Mouse (Mus musculus) midbrain, embryonic 13.5 days (tissue): Measurements from ENCODE around the gene Sorcs3. TPM values are rescaled to one million over a fixed set of nuclear protein-coding genes. Genes with fewer than 3 reads are reported as not detected.

Experiments
- ATAC-seq: fragments of 200-750 bp; cut with Nextera tagmentation; 2 replicates; pipeline ENCODE4 v1.8.0; 2017; ENCODE audit warnings: mild to moderate bottlenecking, moderate TSS enrichment, moderate library complexity
- H3K27ac ChIP-seq: fragments of 300-500 bp; sonication (generic); 2 replicates; pipeline ENCODE4 v1.5.1; 2015; ENCODE audit warnings: inconsistent platforms, mild to moderate bottlenecking, moderate library complexity
- H3K27me3 ChIP-seq: fragments of 300-500 bp; sonication (generic); 2 replicates; pipeline ENCODE4 v1.6.1; 2015; ENCODE audit warnings: mild to moderate bottlenecking, inconsistent platforms
- H3K36me3 ChIP-seq: fragments of 300-500 bp; sonication (generic); 2 replicates; pipeline ENCODE4 v1.6.1; 2015; ENCODE audit warnings: mild to moderate bottlenecking, inconsistent platforms
- H3K4me1 ChIP-seq: fragments of 300-500 bp; sonication (generic); replicated peaks from 2 replicates; pipeline ENCODE4 v1.6.1; 2015; ENCODE audit warnings: inconsistent platforms
- H3K4me2 ChIP-seq: fragments of 300-500 bp; sonication (generic); replicated peaks from 2 replicates; pipeline ENCODE4 v1.6.1; 2015; ENCODE audit warnings: moderate library complexity, mild to moderate bottlenecking, inconsistent platforms
- H3K4me3 ChIP-seq: fragments of 300-500 bp; sonication (generic); replicated peaks from 2 replicates; pipeline ENCODE4 v1.5.1; 2015; ENCODE audit warnings: mild to moderate bottlenecking, inconsistent platforms
- H3K9ac ChIP-seq: fragments of 300-500 bp; sonication (generic); replicated peaks from 2 replicates; pipeline ENCODE4 v1.6.1; 2015; ENCODE audit warnings: mild to moderate bottlenecking, inconsistent platforms
- H3K9me3 ChIP-seq: fragments of 300-500 bp; sonication (generic); 2 replicates; pipeline ENCODE4 v1.6.1; 2016; ENCODE audit warnings: mild to moderate bottlenecking, inconsistent platforms
- WGBS: fragments of 180-500 bp; shearing (Covaris S2); methylation state at CpG from one replicate; pipeline ENCODE4 v1.1.7; 2015; 5-methylcytosine and 5-hydroxymethylcytosine counted together
- polyA plus RNA-seq: library from polyadenylated mRNA; unstranded; fragments of >200 nt; fragmentation: Nextera tagmentation; extraction: Ambion mirVana; gene quantifications from 2 replicates; pipeline ENCODE4 v1.2.1, GENCODE M21; 2015

Sorcs3 gene
- polyA plus RNA-seq, 1 experiment from 2014 or later = 11.8 TPM

GRCm38 (mm10) chr19:48294251-48294650 lies 88.4 kb downstream of the Sorcs3 start:
- Histone ChIP-seq H3K4me3 (no peak overlapping the region), H3K9ac (no peak overlapping the region), H3K36me3 (no peaks in the 10 kb centered on the region), H3K27ac (no peak overlapping the region), H3K4me1 (no peaks in the 10 kb centered on the region), H3K9me3 (no peaks in the 10 kb centered on the region), H3K4me2 (no peak overlapping the region), H3K27me3 (no peaks in the 10 kb centered on the region)
- ATAC-seq = no peak
- 100% methylated on average over 2 of the region's 2 CpGs for WGBS

- ATAC-seq = no peak
- 77% methylated on average over 2 of the region's 2 CpGs for WGBS
- Histone ChIP-seq H3K27me3 (no peaks in the 10 kb centered on the region), H3K9me3 (no peaks in the 10 kb centered on the region), H3K4me1 (peaks cover 16% of the 10 kb centered on the region), H3K27ac (no peak overlapping the region), H3K4me3 (no peak overlapping the region), H3K36me3 (no peaks in the 10 kb centered on the region), H3K4me2 (no peak overlapping the region), H3K9ac (no peak overlapping the region)
Measured at GRCm38 (mm10) chr19:48298384-48298783, 92.6 kb downstream of the Sorcs3 start.

GRCm38 (mm10) chr19:48300440-48301231 lies 94.8 kb downstream of the Sorcs3 start:
- H3K27ac ChIP-seq = peak overlapping the region; percentile 77
- 13% methylated on average over 14 of the region's 14 CpGs for WGBS
- no peaks in the 10 kb centered on the region for H3K9me3 ChIP-seq
- no peaks in the 10 kb centered on the region for H3K36me3 ChIP-seq
- H3K4me2 ChIP-seq = peak overlapping the region; percentile 32
- ATAC-seq = peak; percentile 81
- peaks cover 16% of the 10 kb centered on the region for H3K4me1 ChIP-seq
- no peak overlapping the region for H3K4me3 ChIP-seq
- no peak overlapping the region for H3K9ac ChIP-seq
- H3K27me3 ChIP-seq = no peaks in the 10 kb centered on the region

- Histone ChIP-seq H3K4me3 (no peak overlapping the region), H3K9me3 (no peaks in the 10 kb centered on the region), H3K27me3 (no peaks in the 10 kb centered on the region), H3K27ac (peak overlapping the region; percentile 77), H3K4me2 (no peak overlapping the region), H3K36me3 (no peaks in the 10 kb centered on the region), H3K9ac (no peak overlapping the region), H3K4me1 (peaks cover 16% of the 10 kb centered on the region)
- peak; percentile 59; the same call in 1 of the 2 replicates for ATAC-seq
- WGBS = 22% methylated on average over 3 of the region's 3 CpGs
Measured at GRCm38 (mm10) chr19:48301300-48301699, 95.5 kb downstream of the Sorcs3 start.

- no peak for ATAC-seq
- H3K9ac ChIP-seq = no peak overlapping the region
- H3K4me2 ChIP-seq = no peak overlapping the region
- H3K9me3 ChIP-seq = no peaks in the 10 kb centered on the region
- H3K4me3 ChIP-seq = no peak overlapping the region
- H3K4me1 ChIP-seq = peaks cover 3% of the 10 kb centered on the region; the same call in 1 of the 2 replicates
- no peak overlapping the region for H3K27ac ChIP-seq
- 60% methylated on average over 8 of the region's 8 CpGs for WGBS
- no peaks in the 10 kb centered on the region for H3K27me3 ChIP-seq
- no peaks in the 10 kb centered on the region for H3K36me3 ChIP-seq
Measured at GRCm38 (mm10) chr19:48308341-48308740, 102.5 kb downstream of the Sorcs3 start.

- 74% methylated on average over 15 of the region's 15 CpGs for WGBS
- no peaks in the 10 kb centered on the region for H3K36me3 ChIP-seq
- no peaks in the 10 kb centered on the region for H3K9me3 ChIP-seq
- H3K4me1 ChIP-seq = peaks cover 3% of the 10 kb centered on the region; the same call in 1 of the 2 replicates
- peak; percentile 68; the same call in 1 of the 2 replicates for ATAC-seq
- no peak overlapping the region for H3K27ac ChIP-seq
- H3K9ac ChIP-seq = no peak overlapping the region
- H3K4me3 ChIP-seq = no peak overlapping the region
- H3K27me3 ChIP-seq = no peaks in the 10 kb centered on the region
- no peak overlapping the region for H3K4me2 ChIP-seq
Measured at GRCm38 (mm10) chr19:48309531-48310337, 103.9 kb downstream of the Sorcs3 start.

GRCm38 (mm10) chr19:48310338-48310710 lies 104.5 kb downstream of the Sorcs3 start:
- Histone ChIP-seq H3K4me3 (no peak overlapping the region), H3K27me3 (no peaks in the 10 kb centered on the region), H3K9ac (no peak overlapping the region), H3K9me3 (no peaks in the 10 kb centered on the region), H3K4me2 (no peak overlapping the region), H3K27ac (no peak overlapping the region), H3K4me1 (peaks cover 3% of the 10 kb centered on the region; the same call in 1 of the 2 replicates), H3K36me3 (no peaks in the 10 kb centered on the region)
- no peak for ATAC-seq
- 77% methylated on average over 6 of the region's 6 CpGs for WGBS

GRCm38 (mm10) chr19:48313776-48314175 lies 108.0 kb downstream of the Sorcs3 start:
- peaks cover 3% of the 10 kb centered on the region; the same call in 1 of the 2 replicates for H3K4me1 ChIP-seq
- no peak for ATAC-seq
- H3K27me3 ChIP-seq = no peaks in the 10 kb centered on the region
- no peak overlapping the region for H3K27ac ChIP-seq
- H3K9ac ChIP-seq = no peak overlapping the region
- WGBS = 96% methylated on average over 9 of the region's 9 CpGs
- no peaks in the 10 kb centered on the region for H3K9me3 ChIP-seq
- no peaks in the 10 kb centered on the region for H3K36me3 ChIP-seq
- no peak overlapping the region for H3K4me2 ChIP-seq
- no peak overlapping the region for H3K4me3 ChIP-seq

GRCm38 (mm10) chr19:48327115-48327514 lies 121.3 kb downstream of the Sorcs3 start:
- Histone ChIP-seq H3K9ac (no peak overlapping the region), H3K4me1 (peaks cover 12% of the 10 kb centered on the region), H3K27me3 (no peaks in the 10 kb centered on the region), H3K4me3 (no peak overlapping the region), H3K9me3 (no peaks in the 10 kb centered on the region), H3K27ac (no peak overlapping the region), H3K36me3 (no peaks in the 10 kb centered on the region), H3K4me2 (no peak overlapping the region)
- ATAC-seq = no peak
- 15% methylated on average over 6 of the region's 6 CpGs for WGBS

GRCm38 (mm10) chr19:48328171-48328570 lies 122.3 kb downstream of the Sorcs3 start:
- H3K4me3 ChIP-seq = no peak overlapping the region
- H3K4me1 ChIP-seq = peaks cover 15% of the 10 kb centered on the region
- H3K36me3 ChIP-seq = no peaks in the 10 kb centered on the region
- H3K27ac ChIP-seq = no peak overlapping the region
- WGBS = 74% methylated on average over 8 of the region's 8 CpGs
- no peaks in the 10 kb centered on the region for H3K27me3 ChIP-seq
- no peak overlapping the region for H3K4me2 ChIP-seq
- no peaks in the 10 kb centered on the region for H3K9me3 ChIP-seq
- ATAC-seq = no peak
- H3K9ac ChIP-seq = no peak overlapping the region

- no peak overlapping the region for H3K27ac ChIP-seq
- no peak overlapping the region for H3K4me2 ChIP-seq
- no peaks in the 10 kb centered on the region for H3K9me3 ChIP-seq
- ATAC-seq = no peak
- H3K4me1 ChIP-seq = peaks cover 15% of the 10 kb centered on the region
- WGBS = 19% methylated on average over 1 of the region's 1 CpGs
- H3K9ac ChIP-seq = no peak overlapping the region
- no peak overlapping the region for H3K4me3 ChIP-seq
- H3K36me3 ChIP-seq = no peaks in the 10 kb centered on the region
- no peaks in the 10 kb centered on the region for H3K27me3 ChIP-seq
Measured at GRCm38 (mm10) chr19:48331640-48332039, 125.8 kb downstream of the Sorcs3 start.

GRCm38 (mm10) chr19:48333085-48333484 lies 127.3 kb downstream of the Sorcs3 start:
- H3K9ac ChIP-seq = no peak overlapping the region
- H3K27ac ChIP-seq = no peak overlapping the region
- H3K4me1 ChIP-seq = peaks cover 4% of the 10 kb centered on the region; the same call in 1 of the 2 replicates
- H3K9me3 ChIP-seq = no peaks in the 10 kb centered on the region
- H3K4me2 ChIP-seq = no peak overlapping the region
- no peaks in the 10 kb centered on the region for H3K27me3 ChIP-seq
- no peaks in the 10 kb centered on the region for H3K36me3 ChIP-seq
- 76% methylated on average over 2 of the region's 2 CpGs for WGBS
- no peak overlapping the region for H3K4me3 ChIP-seq
- ATAC-seq = no peak
